Comparison of ENCODE assay signal across 12 mouse cellular contexts in genomic region chr13:111990913-111991534, GRCm38 (mm10).
DNase-seq lines count a peak whose midpoint lies in the region; ATAC-seq and TF ChIP-seq lines count a peak whose summit lies in the region.
"Had no signal": no experiment of that assay in that cellular context is flagged by ENCODE, and none has a peak within 500 bp of the region (broad histone marks: within the 10 kb centered on the region; RNA-seq: fewer than 3 reads in every experiment).

No protein-coding gene starts in this region.

- 0 out of 2 replicates have a peak overlapping the region, but pooled peaks have one; percentile 18 for H3K27ac ChIP-seq in hindbrain, embryonic 13.5 days
- no peak overlapping the region for H3K27ac ChIP-seq in hindbrain, embryonic 10.5 days
- H3K27ac ChIP-seq in embryonic facial prominence, embryonic 10.5 days (replicated peaks), result no peak overlapping the region
- H3K27ac ChIP-seq in forebrain, postnatal 0 days (ENCODE audit: low read depth, low read length), result no peak overlapping the region
- H3K27ac ChIP-seq: neural tube, embryonic 12.5 days had no signal

- H3K4me3 ChIP-seq in hindbrain, embryonic 13.5 days, result no peak overlapping the region
- no peak overlapping the region for H3K4me3 ChIP-seq in hindbrain, embryonic 10.5 days
- H3K4me3 ChIP-seq in embryonic facial prominence, embryonic 10.5 days, result no peak overlapping the region
- H3K4me3 ChIP-seq in forebrain, postnatal 0 days (ENCODE audit: low read depth, low read length), result no peak overlapping the region
- H3K4me3 ChIP-seq: neural tube, embryonic 12.5 days had no signal

- no peak overlapping the region for H3K9ac ChIP-seq in hindbrain, embryonic 13.5 days
- no peak overlapping the region for H3K9ac ChIP-seq in forebrain, postnatal 0 days
- H3K9ac ChIP-seq: neural tube, embryonic 12.5 days had no signal

- 0 out of 2 replicates have a peak, but pooled peaks have one; percentile 32 for ATAC-seq in hindbrain, embryonic 13.5 days (ENCODE audit: low FRiP score)
- peak; percentile 86 for ATAC-seq in forebrain, postnatal 0 days

- H3K36me3 ChIP-seq in hindbrain, embryonic 13.5 days, result no peaks in the 10 kb centered on the region
- no peaks in the 10 kb centered on the region for H3K36me3 ChIP-seq in hindbrain, embryonic 10.5 days
- no peaks in the 10 kb centered on the region for H3K36me3 ChIP-seq in embryonic facial prominence, embryonic 10.5 days (replicated peaks)
- H3K36me3 ChIP-seq in forebrain, postnatal 0 days (ENCODE audit: insufficient read depth), result no peaks in the 10 kb centered on the region
- H3K36me3 ChIP-seq: neural tube, embryonic 12.5 days had no signal

- no peak for DNase-seq in hindbrain, embryonic 10.5 days (ENCODE audit: low spot score)
- DNase-seq in embryonic facial prominence, embryonic 10.5 days (ENCODE audit: low spot score), result peak; percentile 30
- no peak for DNase-seq in forebrain, postnatal 0 days
- DNase-seq in retina, postnatal 1 day, result peak; percentile 87
- no peak for DNase-seq in thymus, postnatal 4 days
- no peak for DNase-seq in left cerebral cortex, adult 11 months (ENCODE audit: low spot score)
- DNase-seq: cerebellum, postnatal 25 days; kidney, postnatal 14 days; right cerebral cortex, postnatal 25 days; thymus, postnatal 36 days had no signal

- 23% methylated on average over 11 of the region's 11 CpGs for WGBS in hindbrain, embryonic 13.5 days
- 25% methylated on average over 11 of the region's 11 CpGs for WGBS in hindbrain, embryonic 10.5 days
- 31% methylated on average over 11 of the region's 11 CpGs for WGBS in embryonic facial prominence, embryonic 10.5 days
- WGBS in forebrain, postnatal 0 days, result 5% methylated on average over 11 of the region's 11 CpGs

- no peak for TF ChIP-seq CTCF in forebrain, postnatal 0 days (IDR thresholded peaks at IDR 0.05; ENCODE audit: low read depth)

- H3K9me3 ChIP-seq in hindbrain, embryonic 13.5 days, result no peaks in the 10 kb centered on the region
- no peaks in the 10 kb centered on the region for H3K9me3 ChIP-seq in hindbrain, embryonic 10.5 days
- H3K9me3 ChIP-seq in embryonic facial prominence, embryonic 10.5 days, result no peaks in the 10 kb centered on the region
- no peaks in the 10 kb centered on the region for H3K9me3 ChIP-seq in forebrain, postnatal 0 days (ENCODE audit: low read length)
- H3K9me3 ChIP-seq: neural tube, embryonic 12.5 days had no signal

- 0 out of 2 replicates have a peak, but pooled peaks cover 4% of the 10 kb centered on the region for H3K27me3 ChIP-seq in hindbrain, embryonic 13.5 days
- H3K27me3 ChIP-seq in hindbrain, embryonic 10.5 days (ENCODE audit: insufficient read depth, poor library complexity, severe bottlenecking), result peaks cover 35% of the 10 kb centered on the region
- H3K27me3 ChIP-seq in embryonic facial prominence, embryonic 10.5 days (replicated peaks; ENCODE audit: low read depth, poor library complexity, severe bottlenecking), result peaks cover 62% of the 10 kb centered on the region
- no peaks in the 10 kb centered on the region for H3K27me3 ChIP-seq in forebrain, postnatal 0 days (ENCODE audit: insufficient read depth, low read length)
- H3K27me3 ChIP-seq: neural tube, embryonic 12.5 days had no signal

- no peak overlapping the region for H3K4me2 ChIP-seq in hindbrain, embryonic 13.5 days
- H3K4me2 ChIP-seq in forebrain, postnatal 0 days (ENCODE audit: low read depth), result no peak overlapping the region
- H3K4me2 ChIP-seq: neural tube, embryonic 12.5 days had no signal

- peaks cover 12% of the 10 kb centered on the region for H3K4me1 ChIP-seq in hindbrain, embryonic 13.5 days (replicated peaks)
- H3K4me1 ChIP-seq in hindbrain, embryonic 10.5 days (replicated peaks), result peaks cover 17% of the 10 kb centered on the region
- H3K4me1 ChIP-seq in embryonic facial prominence, embryonic 10.5 days, result peaks cover 14% of the 10 kb centered on the region
- no peaks in the 10 kb centered on the region for H3K4me1 ChIP-seq in forebrain, postnatal 0 days (ENCODE audit: insufficient read depth)

Comparison
In these comparisons a context has a peak if more than half of its experiments do, and no peak if none do; other contexts are left out.
1. DNase-seq: peak in embryonic facial prominence, embryonic 10.5 days (single experiment) and retina, postnatal 1 day (single experiment); none in hindbrain, embryonic 10.5 days (single experiment), forebrain, postnatal 0 days (single experiment), thymus, postnatal 4 days (single experiment) and left cerebral cortex, adult 11 months (single experiment).